Mouse (Mus musculus): ENCODE results near the gene Col6a3.

Col6a3 gene

DNA sequence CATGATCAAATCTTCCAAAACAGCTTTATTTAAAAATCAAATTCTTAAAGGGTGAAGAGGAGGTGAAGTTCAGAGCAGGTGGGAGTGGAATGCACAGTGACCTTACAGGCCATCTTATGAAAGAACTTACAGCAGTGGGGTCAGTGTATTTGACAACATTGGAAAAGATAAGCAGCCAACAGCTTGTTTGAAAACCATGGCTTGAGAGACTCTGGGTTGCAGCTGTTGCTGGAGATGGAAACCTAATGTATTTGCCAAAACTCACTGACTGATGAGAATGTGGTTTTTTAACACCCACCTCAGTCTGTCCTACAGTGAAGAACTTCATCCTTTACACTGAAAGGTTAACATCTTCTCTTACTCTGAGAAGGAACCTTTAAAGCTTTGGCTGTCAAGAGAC is 120.4 kb downstream of the Col6a3 start:
- DNase-seq (ENCODE audit: low read depth), result no peak

DNA sequence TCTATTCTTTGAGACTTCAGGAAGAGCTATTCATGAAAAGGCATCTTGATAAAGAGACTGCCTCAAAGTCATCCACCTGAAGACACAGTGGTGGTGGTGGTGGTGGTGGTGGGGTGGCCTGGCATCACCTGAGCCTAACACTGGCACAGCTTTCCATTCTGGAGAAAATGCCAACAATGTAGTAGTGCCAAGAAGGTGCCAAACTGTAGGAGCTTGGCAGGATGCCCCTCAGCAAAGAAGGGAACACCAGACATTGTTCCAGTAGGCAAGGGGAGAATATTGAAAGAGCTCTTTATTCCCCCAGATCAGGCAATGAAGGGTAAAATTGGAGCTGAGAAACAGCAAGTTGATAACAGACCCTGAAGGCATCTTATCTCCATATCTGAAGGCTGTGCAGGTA is 121.8 kb downstream of the Col6a3 start:
- DNase-seq (ENCODE audit: low read depth), result no peak

DNA sequence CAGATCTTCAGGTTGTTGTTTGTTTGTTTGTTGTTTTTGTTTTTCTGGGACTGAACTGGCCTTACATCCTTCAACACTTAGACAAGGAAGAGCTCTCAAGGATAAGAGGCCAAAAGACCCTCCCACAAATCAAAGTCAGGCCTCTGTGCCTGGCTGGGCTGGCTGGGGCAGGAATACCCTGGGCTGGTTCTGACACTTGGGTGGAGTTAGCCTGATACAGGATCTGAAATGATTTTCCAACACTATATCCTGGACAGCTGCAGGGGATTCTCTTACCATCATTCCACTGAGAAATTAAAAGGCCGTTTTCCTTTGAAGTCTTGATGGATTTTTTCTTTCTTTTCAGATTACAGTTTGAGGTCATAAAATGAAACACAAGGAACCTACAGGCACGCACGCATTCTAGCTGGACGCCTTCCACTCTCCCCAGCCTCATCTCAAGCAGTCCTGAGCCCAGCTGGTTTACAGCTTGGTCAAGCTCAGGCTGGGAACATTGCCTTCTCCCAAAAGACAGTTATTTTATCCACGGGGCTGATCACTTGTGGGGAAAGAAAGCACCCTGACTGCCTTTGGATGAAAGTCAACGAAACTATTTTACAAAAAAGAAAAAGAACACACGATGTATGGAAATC is 123.0 kb downstream of the Col6a3 start:
- DNase-seq (ENCODE audit: low read depth), result no peak

DNA sequence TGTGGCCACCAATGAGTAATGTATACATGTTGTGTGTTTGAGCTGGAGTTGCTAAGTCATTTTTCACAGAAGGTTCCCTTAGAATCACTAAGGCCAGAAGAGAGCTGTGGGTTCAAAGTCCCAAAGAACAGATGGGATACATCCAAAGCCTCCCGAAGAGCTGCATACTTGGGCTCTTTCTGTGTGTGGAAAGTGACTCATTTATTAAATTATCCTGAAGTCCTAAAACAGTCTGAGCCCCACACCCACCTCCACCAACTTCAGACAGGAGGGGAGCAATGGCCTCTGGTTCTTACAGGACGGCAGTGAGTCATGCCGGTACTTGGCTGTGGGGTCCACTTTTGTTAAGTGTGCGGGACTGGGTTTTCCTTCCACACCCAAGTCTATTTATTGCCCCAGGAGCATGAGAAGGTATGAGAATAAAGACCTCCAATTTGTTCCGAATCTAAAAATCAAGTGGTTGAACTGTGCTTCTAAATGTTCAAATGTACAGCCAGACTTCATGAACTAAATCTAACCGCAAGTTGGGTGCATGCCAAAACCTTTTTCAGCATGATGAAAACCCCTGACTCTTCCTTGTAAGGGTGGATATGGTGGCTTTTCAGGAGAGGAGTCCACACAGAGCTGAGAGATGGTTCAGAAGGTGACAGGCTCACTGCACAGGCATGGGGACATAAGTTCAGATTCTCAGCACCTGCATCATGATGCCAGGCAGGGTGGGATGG is 124.8 kb downstream of the Col6a3 start:
- DNase-seq (ENCODE audit: low read depth), result no peak

DNA sequence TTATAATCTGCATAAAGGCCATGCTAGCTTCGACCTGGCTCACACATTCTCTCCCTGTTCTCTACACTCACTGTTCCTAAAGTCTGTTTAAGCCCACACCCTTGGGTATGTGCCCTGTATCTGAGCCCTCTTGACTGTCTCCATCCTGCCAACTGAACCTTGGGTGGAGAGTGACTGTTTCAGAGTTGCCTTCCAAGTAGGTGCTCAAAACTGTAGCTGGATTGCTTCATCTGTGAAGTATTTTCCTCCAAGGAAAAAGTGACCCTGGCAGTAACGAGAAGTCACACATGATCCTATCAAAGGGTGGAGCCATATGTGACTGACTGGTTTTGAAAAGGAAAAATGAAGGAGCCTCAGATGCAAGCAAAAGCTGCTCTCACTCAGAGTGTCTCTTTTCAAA is 127.5 kb downstream of the Col6a3 start:
- no peak for DNase-seq (ENCODE audit: low read depth)
